Mouse (Mus musculus): Measurements from ENCODE around the gene Meiob. TPM values are rescaled to one million over a fixed set of nuclear protein-coding genes. Genes with fewer than 3 reads are reported as not detected.

Gene Meiob
- not detected in 2 replicates for polyA plus RNA-seq (2012)

DNA sequence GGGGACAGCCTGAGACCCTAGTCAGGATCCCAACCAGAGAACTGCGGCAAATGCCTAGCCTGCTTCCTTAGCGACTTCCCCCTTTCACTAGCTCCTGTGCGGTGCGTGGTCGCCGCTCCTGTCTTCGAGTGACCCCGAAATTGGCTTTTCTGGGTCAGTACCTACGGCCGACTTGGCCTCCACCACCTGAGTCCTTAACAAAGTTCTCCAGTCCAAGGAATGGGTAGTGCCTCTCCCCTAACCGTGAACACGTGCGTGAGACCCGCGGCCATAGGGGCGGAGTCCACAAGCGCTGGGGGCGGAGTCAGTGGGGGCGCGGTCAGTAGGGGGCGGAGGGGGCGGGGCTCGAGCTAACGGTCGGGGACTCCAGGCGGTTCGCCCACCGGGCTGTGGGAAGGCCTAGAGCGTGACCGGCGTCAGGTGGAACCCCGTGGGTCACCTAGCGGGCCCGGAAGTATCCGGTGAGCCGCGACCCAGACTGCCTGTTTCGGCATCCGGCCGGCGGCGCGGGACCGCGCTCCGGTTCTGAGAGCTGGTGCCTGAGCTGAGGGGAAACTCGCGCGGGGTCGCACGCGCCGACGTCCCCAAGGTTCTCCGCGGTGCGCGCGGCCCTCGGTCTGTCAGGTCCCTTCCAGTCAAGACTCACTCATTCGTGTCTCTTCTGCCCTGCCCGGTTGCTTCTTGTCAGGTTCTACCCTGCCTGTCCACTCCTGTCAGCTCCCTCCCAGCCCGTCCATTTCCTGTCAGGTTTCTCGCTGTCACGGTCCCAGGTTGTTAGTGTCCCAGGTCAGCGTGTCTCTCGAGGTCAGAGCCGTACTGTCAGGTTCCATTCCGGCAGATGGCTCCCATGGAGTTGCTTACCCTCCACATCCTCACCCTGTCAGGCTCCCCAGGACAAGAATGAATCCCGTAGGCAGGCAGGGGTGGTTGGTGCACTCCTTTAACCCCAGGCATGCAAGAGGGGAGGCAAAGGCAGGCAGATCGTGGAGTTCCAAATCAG is at the start of gene Meiob:
TSS of gene Meiob (plus strand) at position 338 of the 1,000 bp plus-strand sequence.

GRCm38 (mm10) chr17:24839842-24840241 is 35.8 kb downstream of the Meiob start, which contains the start of gene Hagh:
TSS of gene Hagh (plus strand) at chr17:24840143.

GRCm38 (mm10) chr17:24850065-24850772 is 46.1 kb downstream of the Meiob start, which contains the start of gene Fahd1:
TSS of gene Fahd1 (minus strand) at chr17:24850364.

DNA sequence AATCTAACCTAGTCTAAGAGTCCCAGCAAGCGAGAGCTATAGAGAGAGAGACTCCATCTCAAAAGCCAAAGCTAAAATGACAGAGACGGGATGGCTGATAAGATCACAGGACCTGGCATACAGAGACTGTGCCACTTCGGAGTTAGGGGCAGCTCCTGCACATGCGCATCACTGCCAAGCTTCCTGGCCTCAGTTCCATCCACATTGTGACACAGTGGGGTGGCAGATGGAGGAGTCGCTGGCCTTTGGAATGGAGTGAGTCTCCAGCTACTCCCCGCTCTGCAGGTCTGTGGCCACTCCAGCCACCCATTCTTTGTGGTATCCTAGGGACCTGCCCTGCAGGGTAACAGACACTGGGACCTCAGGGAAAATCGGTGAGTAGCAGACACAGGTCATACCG is 61.7 kb downstream of the Meiob start, which contains the start of gene Igfals:
TSS of gene Igfals (plus strand) at position 222 of the 400 bp plus-strand sequence.

GRCm38 (mm10) chr17:24886134-24886931 is 82.2 kb downstream of the Meiob start, which contains the start of the genes Nubp2 and Spsb3:
TSS of gene Nubp2 (minus strand) at chr17:24886349.
TSS of gene Spsb3 (plus strand) at chr17:24886643.

Other genes with a start within 250 kb of the Meiob start
- gene Tsc2, start 171.7 kb upstream of the Meiob start, polyA plus RNA-seq (2012) = 54.9 and 75.1 TPM in 2 replicates
- 13.1 and 14.7 TPM in 2 replicates for gene Nthl1, start 171.6 kb upstream of the Meiob start, polyA plus RNA-seq (2012)
- gene Slc9a3r2, start 154.0 kb upstream of the Meiob start, polyA plus RNA-seq (2012) = 6.3 and 8.8 TPM in 2 replicates
- gene Npw, start 145.8 kb upstream of the Meiob start, polyA plus RNA-seq (2012) = 1.1 and 1.8 TPM in 2 replicates
- 115 and 133 TPM in 2 replicates for gene Zfp598, start 134.6 kb upstream of the Meiob start, polyA plus RNA-seq (2012)
- 0.09 and 0.17 TPM in 2 replicates for gene Syngr3, start 114.3 kb upstream of the Meiob start, polyA plus RNA-seq (2012)
- 83.1 and 98.4 TPM in 2 replicates for gene Gfer, start 108.1 kb upstream of the Meiob start, polyA plus RNA-seq (2012)
- gene Noxo1, start 108.1 kb upstream of the Meiob start, polyA plus RNA-seq (2012) = 1.4 and 1.9 TPM in 2 replicates
- 27.5 and 29.5 TPM in 2 replicates for gene Tbl3, start 96.6 kb upstream of the Meiob start, polyA plus RNA-seq (2012)
- 0.10 and 0.29 TPM in 2 replicates for gene Rnf151, start 86.2 kb upstream of the Meiob start, polyA plus RNA-seq (2012)
- gene Rps2, start 86.2 kb upstream of the Meiob start, polyA plus RNA-seq (2012) = 3,004 and 3,175 TPM in 2 replicates
- 406 and 479 TPM in 2 replicates for gene Ndufb10, start 79.8 kb upstream of the Meiob start, polyA plus RNA-seq (2012)
- gene Rpl3l, start 76.5 kb upstream of the Meiob start, polyA plus RNA-seq (2012) = 0.62 and 0.84 TPM in 2 replicates
- 41.5 and 68.8 TPM in 2 replicates for gene Msrb1, start 67.6 kb upstream of the Meiob start, polyA plus RNA-seq (2012)
- 0.26 and 0.34 TPM in 2 replicates for gene Hs3st6, start 51.3 kb upstream of the Meiob start, polyA plus RNA-seq (2012)
- gene Hagh, start 35.9 kb downstream of the Meiob start, polyA plus RNA-seq (2012) = 23.5 and 28.8 TPM in 2 replicates
- 4.0 and 4.1 TPM in 2 replicates for gene Fahd1, start 46.1 kb downstream of the Meiob start, polyA plus RNA-seq (2012)
- gene Igfals, start 61.7 kb downstream of the Meiob start, polyA plus RNA-seq (2012) = 0.05 and 0.10 TPM in 2 replicates
- gene Nubp2, start 82.1 kb downstream of the Meiob start, polyA plus RNA-seq (2012) = 90.9 and 102 TPM in 2 replicates
- 36.2 and 37.4 TPM in 2 replicates for gene Spsb3, start 82.4 kb downstream of the Meiob start, polyA plus RNA-seq (2012)
- 16.0 and 16.9 TPM in 2 replicates for gene Eme2, start 90.8 kb downstream of the Meiob start, polyA plus RNA-seq (2012)
- gene Mrps34, start 90.8 kb downstream of the Meiob start, polyA plus RNA-seq (2012) = 84.7 and 84.8 TPM in 2 replicates
- 19.9 and 26.0 TPM in 2 replicates for gene Nme3, start 92.2 kb downstream of the Meiob start, polyA plus RNA-seq (2012)
- gene Mapk8ip3, start 132.7 kb downstream of the Meiob start, polyA plus RNA-seq (2012) = 47.5 and 84.7 TPM in 2 replicates
- 21.6 and 25.1 TPM in 2 replicates for gene Jpt2, start 156.4 kb downstream of the Meiob start, polyA plus RNA-seq (2012)
- 23.0 and 36.4 TPM in 2 replicates for gene Cramp1l, start 211.5 kb downstream of the Meiob start, polyA plus RNA-seq (2012)
- 12.2 and 12.3 TPM in 2 replicates for gene Ift140, start 211.8 kb downstream of the Meiob start, polyA plus RNA-seq (2012)

Data from megakaryocyte-erythroid progenitor cell, adult 5 weeks (primary cell).